Mouse (Mus musculus): ENCODE results near the gene Gm11032. TPM values are rescaled to one million over a fixed set of nuclear protein-coding genes. Genes with fewer than 3 reads are reported as not detected.
A peak's percentile ranks its signal among the peaks of the same experiment; 100 is the strongest.
"Not testable (repeated sequence)": the region's sequence is repeated elsewhere in the genome, so short reads cannot be mapped to it uniquely, and the experiment has no call there.

Gm11032 gene
- total RNA-seq, 2 experiments from 2014 or later = not detected

DNA sequence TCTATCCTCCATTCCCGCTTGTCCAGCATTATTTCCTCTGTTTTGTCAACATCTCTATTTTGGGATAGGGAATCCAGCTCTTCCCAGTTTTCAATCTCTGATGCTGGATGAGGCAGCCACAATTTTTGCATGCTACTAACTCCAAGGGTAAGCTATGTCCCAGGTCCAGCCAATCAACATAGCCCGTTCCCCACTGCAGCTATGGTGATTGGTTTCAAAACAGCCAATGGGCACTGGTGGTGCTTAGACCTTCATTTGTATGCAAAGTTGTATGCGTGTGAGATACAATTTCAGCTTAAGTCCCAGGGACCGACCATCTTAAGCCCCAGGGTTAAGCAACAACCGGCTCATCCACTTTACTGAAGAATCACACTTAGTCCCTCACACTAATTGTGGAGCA, 3.1 kb downstream of the Gm11032 start:
- no peak for DNase-seq (ENCODE audit: low spot score in 2 of 2)

DNA sequence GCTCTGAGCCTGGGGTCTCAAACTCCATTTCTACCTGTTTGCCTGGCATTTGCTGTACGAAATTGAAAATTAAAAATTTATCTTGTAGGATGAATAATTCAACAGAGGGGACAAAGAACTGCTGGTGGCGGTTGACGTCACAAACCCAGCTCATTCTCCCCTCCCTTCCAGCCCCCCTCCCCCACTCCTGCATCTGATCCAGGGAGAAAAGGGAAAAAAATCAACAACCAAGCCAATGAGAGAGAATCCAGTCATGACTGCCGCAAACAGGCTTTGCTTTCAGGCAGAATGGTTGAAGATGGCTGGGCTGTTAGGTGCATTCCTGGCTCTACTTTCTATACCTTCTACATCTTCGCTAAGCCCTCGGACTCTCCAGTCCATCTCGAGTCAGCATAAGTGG, 6.1 kb downstream of the Gm11032 start:
- DNase-seq (ENCODE audit: low spot score in 2 of 2) = no peak

DNA sequence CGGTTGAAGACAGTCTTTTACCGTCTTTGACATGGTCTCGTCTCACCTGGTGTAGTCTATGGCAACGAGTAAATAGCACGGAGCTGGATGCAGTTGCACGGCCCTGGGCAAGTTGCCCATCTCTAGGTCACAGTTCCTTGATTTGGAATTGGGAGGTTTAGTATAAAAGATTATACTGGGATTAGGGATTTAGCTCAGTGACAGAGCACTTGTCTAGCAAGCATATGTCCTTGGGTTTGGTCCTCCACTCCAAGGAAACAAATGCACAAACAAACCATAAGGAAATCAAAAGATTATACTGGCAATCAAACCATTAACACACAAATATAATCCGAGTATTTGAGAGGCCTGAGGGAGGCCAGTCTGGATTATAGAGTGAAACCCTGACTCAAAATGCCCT, 7.8 kb downstream of the Gm11032 start:
- DNase-seq (ENCODE audit: low spot score in 2 of 2) = no peak

DNA sequence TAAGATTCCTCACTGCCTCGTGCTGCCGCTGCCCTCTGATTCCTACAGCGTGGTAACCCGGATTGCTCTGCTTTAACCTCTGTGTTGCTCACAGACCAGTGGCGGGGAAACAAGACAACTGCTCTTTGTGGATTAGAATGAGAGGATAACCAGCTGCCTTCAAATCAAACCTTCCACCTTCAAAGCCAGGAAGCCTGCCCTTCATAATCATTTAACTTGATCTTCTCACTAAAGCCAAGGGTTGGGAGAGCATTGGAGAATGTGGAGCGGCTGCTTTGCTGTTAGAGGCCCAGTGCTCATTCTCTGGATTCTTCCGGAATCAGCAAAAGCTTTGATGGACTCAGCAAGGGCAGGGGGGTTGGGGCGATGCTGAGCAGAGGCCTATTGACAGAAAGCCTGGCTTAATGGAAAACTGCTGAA, 10.0 kb downstream of the Gm11032 start:
- no peak for DNase-seq (ENCODE audit: low spot score in 2 of 2)

DNA sequence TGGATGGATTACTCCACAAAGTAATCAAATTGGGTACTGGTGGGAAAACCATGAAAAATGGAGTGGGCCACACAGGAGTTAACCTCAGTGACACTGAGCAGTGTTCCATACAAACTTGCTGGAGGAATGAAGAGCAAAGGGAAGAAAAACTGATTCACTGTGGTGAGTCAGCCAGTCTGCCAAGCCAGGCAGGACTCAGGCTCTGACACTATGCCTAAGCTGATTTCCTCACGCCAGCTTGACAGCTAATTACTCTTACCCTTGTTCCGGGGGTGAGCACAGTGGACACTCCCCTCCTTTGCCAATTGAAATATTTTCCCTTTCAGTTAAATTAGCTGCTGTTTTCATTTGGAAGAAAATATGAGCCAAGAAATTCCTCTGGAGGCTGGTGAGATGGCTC, 13.6 kb downstream of the Gm11032 start:
- no peak for DNase-seq (ENCODE audit: low spot score in 2 of 2)

DNA sequence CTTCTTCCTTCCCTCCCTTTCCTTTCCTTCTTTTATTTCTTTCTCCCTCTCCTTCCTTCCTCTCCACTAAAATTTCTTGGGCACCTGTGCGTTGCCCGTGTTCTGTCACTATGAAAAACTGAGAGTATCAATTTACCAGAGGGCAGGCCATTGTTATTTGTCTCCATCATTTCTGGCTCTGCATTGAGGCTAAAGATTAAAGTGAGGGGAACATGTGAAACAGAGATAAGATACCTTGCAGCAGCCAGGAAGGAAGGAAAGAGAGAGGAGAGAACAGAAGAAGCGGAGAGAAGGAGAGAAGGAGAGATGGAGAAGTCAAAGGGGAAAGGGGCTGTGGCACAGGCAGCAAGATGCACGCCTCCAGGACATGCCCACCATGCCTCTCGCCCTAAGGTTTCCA, 14.5 kb downstream of the Gm11032 start:
- no peak for DNase-seq (ENCODE audit: low spot score in 2 of 2)

DNA sequence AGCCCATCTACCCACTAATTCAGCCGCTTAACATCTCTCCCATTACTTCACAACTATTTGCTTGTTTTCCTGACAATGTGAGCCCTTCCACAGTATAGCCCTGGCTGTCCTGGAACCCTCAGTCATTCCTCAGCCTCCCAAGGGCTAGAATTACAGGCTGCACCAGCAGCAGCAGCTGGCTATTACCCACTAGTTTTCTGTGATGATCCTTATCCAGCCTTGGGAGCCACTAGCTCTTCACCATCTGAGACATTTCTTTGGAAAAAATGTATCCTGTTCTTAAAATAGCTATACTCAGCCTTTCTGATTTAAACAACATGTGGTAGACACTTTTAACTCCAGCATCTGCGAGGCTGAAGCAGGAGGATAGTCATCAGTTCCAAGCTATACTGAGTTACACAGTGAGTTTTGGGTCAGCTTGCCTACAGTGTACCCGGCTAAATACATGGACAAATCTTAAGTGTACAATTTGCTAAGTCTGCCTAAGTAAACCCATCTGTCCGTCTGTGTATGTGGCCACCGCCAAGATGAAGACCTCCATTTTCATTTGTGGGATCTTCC, 17.0 kb downstream of the Gm11032 start:
- DNase-seq (ENCODE audit: low spot score in 2 of 2) = peak in 1 of 2 experiments; percentile 11

DNA sequence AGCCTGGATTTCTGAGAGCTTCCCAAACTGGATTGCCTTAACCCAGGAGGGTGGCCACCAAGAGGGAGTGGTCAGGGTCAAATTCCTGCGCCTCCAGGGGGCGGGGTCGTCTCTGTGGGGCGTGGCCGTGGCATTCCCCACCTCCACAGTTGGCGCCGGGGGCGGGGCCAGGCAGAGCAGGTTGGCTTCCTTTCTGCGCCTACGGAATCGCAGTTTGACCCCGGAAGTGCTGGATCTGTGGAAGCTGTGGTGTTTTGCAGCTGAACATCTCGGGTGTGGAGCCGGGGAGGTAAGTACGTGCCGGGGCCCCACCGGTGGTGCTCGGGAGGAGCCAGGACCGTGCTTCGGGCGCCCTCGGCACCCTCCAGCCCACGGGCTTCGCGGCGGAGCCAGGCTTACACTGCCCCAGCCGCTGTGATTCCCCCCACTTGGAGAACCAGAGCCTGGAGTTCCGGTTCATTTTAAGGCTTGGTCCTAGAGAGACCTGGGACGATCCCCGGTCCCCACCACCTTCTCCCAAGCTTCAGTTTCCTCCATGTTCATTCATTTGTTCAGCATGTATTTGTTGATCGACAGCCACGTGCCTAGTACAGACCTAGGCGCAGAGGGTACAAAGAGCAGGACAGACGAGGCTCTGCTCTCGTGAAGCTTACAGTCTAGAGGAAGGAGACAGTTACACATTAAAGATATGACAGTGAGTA, 17.8 kb downstream of the Gm11032 start, which contains the start of gene Ascc2:
Gene Ascc2, plus strand, starts transcription at position 214 of the 701 bp plus-strand sequence.
- DNase-seq (ENCODE audit: low spot score in 2 of 2) = peak; percentile 85 to 89

DNA sequence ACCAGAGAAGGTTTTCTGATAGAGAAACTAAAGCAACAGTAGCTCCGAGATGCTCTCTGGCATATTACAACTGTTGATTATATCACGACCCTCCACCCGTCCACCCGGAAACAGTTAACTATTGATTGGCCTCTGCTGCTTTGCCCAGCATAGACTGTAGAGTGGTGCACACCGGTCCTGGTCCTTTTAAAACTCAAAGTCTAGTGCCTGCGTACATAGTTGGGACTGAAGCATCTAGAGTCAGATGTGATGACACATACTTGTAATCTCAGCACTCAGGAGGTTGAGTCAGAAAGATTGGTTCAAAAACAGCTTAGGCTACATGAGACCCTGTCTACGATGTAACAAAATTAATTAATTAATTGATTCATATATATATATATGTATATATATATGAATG, 18.4 kb downstream of the Gm11032 start:
- DNase-seq (ENCODE audit: low spot score in 2 of 2) = no peak

DNA sequence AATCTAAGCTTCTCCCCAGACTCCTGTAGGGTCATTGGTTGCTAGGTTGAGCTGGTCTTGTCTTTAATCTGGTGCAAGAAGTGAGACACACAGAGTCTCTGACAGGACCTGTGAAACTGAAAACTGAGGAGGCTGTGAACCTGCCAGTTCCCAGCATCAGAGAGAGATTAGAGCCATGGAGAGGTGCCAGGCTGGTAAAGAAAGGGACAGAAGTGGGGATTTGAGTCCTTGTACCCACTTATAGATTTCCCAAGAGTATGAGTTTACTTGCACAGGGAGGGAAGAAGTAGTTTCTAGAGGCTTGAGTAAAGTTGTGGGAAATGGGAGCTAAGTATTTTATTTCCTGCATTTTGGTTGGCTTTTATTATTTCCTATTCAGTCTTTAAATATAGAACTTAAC, 21.3 kb downstream of the Gm11032 start:
- no peak for DNase-seq (ENCODE audit: low spot score in 2 of 2)

DNA sequence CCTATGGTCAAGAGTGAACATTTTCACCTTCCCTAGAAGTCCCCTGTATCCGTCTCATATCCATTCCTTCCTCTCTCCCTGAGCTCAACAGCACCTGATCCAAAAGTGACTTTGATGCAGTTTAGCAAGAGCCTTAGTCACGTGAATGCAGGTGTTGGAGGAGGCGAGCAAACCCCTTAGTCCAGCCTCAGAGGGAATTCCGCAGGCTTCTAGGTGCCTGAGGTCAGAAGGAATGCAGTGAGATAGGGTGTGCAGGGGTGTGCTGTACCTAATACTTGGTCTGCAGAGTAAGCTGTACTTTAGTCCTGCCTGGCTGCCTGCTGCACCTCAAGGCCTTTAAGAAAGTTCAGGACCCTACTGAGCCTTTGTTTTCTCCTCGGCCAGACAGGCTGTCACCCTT, 23.9 kb downstream of the Gm11032 start:
- DNase-seq (ENCODE audit: low spot score in 2 of 2) = no peak

DNA sequence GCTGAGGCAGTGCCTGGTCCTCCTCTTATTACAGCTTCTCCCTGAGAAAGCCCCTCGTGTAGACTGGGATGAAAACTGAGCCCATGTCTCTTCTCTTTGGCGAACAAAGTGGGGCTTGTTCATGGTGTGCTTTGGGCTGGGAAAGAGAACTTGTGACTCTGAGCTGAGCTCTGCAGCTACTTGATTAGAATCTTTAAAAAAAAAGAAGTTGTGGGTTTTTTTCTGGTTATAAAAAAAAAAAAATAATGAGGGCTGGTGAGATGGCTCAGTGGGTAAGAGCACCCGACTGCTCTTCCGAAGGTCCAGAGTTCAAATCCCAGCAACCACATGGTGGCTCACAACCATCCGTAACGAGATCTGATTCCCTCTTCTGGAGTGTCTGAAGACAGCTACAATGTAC, 25.3 kb downstream of the Gm11032 start:
- not testable (repeated sequence) for DNase-seq (ENCODE audit: low spot score in 2 of 2)

DNA sequence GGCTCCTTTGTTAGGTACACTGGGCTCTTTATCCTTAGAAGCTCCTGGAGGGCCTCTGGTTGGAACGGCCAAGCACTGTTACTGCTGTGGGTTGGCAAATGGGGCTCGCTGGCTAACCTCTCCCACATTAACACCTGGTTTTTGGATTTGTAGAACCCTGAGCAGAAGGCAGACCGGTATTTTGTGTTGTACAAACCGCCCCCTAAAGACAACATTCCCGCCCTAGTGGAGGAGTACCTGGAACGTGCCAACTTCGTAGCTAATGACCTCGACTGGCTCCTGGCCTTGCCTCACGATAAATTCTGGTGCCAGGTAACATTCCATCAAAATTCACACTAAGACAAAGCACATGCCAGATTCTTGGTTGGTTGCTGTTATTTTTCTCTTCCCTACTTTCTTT, 26.5 kb downstream of the Gm11032 start:
- no peak for DNase-seq (ENCODE audit: low spot score in 2 of 2)

DNA sequence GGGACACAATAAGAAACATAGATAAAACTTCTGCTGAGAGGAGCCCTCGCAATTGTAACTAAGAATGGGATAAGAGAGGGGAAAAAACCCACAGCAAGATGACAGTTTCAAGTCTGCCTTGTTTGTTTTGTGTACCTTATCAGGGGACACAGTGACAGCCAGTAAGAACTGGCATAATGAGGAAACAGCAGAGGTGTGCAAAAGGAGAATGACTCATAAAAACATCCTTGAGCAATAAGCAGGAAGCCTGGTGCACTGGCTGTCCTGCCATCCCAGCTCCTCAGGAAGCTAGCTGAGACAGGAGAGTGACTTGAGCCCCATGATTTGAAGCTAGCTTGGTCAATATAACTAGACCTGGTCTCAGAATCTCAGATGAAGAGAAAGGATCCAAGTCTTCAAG, 40.0 kb downstream of the Gm11032 start:
- DNase-seq (ENCODE audit: low spot score in 2 of 2) = no peak

DNA sequence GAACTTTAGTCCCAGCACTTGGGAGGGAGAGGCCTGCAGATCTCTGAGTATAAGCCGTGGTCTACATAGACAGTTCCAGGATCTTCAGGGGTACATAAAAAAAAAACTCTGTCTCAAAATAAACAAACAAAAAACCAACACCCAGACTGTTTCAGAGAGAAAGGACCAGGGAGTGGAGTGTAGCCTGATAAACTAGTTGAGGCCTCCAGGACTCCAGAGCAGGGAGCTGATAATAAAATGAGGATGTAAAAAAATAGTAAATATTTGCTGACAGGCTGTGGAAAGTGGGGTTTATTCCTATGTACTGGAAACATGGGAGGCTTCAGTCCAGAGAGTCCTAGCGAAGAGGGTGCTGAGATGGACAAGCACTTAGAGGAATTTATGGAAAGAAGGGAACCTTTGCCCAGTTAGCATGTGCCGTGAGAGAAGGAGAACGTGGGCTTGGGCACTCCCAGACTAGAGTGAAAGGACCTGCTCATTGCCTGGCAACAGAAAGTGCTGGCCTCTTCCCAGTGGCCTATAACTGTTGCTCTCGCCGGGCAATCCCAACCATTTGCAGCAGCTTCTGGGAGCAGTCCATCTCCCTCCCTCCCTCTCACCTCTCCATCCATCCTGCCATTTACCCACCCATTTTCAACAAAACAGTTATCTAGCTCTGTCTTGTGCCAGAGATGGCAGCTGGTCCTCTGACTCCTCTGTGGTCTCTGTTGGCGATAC, 40.6 kb downstream of the Gm11032 start:
- no peak for DNase-seq (ENCODE audit: low spot score in 2 of 2)

DNA sequence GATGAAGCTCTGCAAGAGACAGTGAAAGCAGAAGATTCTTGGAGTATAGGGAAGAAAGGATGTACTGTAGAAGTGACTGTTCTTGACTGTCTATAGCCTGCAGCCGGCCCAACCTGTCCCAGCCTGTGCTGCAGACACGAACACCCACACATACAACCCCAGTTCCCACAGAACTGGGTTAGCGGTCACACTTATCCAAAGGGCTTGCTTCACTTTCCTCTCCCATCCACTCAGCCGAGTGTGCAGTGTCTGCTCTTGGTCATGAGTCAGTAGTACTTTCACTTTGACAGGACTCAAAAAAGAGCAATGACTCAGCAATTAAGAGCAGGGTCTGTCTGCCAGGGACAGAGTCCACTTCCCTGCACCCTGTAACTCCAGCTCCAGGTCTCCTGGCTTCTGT, 41.5 kb downstream of the Gm11032 start:
- DNase-seq (ENCODE audit: low spot score in 2 of 2) = peak in 1 of 2 experiments; percentile 37

DNA sequence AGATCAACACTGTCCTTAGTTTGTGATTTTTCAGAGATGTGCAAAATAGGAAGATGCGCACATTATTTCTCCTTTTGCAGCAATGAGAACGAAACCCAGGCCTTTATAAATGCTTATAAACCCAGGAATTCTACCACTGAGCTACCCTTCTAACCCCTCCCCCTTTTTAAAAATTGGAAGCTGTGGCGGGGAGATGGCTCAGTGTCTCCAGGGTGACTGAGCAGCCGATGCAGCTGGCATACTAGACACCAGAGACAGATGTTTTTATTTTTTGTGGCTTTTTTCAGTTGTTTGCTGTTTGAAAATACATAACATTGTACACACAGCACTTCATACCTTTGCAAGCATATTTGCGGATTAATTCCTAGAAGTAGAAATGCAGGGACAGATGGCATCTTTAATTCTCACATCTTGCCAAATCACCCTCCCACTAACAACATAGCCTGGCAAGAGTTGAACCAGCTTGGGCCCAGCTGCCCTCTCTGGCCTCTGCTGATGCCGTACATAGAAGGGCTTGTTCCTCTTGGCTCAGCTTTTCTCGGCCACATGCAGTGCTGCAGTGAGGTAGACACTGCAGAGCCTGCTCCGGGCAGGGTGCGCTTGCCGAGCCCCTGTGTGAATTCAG, 42.1 kb downstream of the Gm11032 start:
- no peak for DNase-seq (ENCODE audit: low spot score in 2 of 2)

DNA sequence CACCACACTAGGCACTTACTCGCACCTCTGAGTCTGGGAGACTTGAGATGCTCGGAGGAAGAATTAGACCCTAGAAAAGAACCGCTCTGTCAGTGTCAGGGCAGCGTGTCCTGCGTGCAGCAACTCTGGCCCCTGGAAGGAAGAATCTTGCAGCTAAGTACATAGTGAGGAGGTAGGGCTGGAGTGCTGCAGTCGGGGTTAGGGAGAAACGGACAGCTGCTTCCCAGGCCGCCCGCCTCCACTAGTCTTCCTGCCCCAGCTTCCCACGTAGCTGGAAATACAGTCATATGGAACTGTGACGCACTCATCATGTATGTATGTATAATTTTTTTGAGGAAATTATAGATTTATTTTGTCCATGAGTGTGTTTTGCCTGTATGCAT, 42.6 kb downstream of the Gm11032 start:
- DNase-seq (ENCODE audit: low spot score in 2 of 2) = no peak
